Mouse (Mus musculus): ENCODE data around the gene Unc13d. TPM values are rescaled to one million over a fixed set of nuclear protein-coding genes. Genes with fewer than 3 reads are reported as not detected.

Gene Unc13d
- polyA plus RNA-seq, 1 experiment from 2014 or later = 2.3 TPM

DNA sequence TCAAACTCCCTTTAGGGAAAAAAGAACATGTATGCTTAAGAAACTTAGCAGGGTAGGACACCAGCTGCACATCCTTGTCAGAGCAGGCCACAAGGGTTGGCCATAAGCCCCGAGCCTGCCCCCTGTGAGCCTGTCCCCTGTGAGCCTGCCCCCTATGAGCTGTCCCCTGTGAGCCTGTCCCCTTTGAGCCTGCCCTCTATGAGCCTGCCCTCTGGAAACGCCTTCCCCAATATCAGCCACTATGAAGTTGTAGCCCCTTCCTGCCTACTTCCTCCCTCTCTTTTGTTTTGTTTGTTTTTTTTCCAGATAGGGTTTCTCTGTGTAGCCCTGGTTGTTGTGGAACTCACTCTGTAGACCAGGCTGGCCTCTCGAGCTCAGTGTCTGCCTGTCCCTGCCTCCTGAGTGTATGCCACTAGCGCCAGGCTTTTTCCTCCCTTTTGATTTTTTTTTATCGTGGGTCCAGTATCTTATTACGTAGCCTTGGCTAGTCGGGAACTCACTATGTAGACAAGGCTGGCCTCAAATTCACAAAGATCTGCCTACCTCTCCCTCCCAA lies 3.2 kb downstream of the Unc13d start:
- TF ChIP-seq EP300 (optimal IDR thresholded peaks at IDR 0.05) (no peak), CTCF (IDR thresholded peaks at IDR 0.05; ENCODE audit: low read depth) (no peak)
- ATAC-seq (ENCODE audit: low FRiP score, low TSS enrichment) = no peak
- DNase-seq (ENCODE audit: low spot score) = no peak
- Histone ChIP-seq H3K27ac (replicated peaks) (no peak overlapping the region), H3K9ac (ENCODE audit: low read length) (no peak overlapping the region), H3K36me3 (ENCODE audit: control insufficient read depth, insufficient read depth, low read length) (peaks cover 9% of the 10 kb centered on the region), H3K27me3 (ENCODE audit: control insufficient read depth, insufficient read depth, low read length) (no peaks in the 10 kb centered on the region), H3K4me2 (replicated peaks; ENCODE audit: low read depth) (no peak overlapping the region), H3K9me3 (ENCODE audit: control insufficient read depth, low read length) (no peaks in the 10 kb centered on the region), H3K4me1 (replicated peaks; ENCODE audit: control insufficient read depth, insufficient read depth) (0 out of 2 replicates have a peak, but pooled peaks cover 3% of the 10 kb centered on the region), H3K4me3 (ENCODE audit: low read depth, low read length) (no peak overlapping the region)
- 60% methylated on average over 7 of the region's 7 CpGs for WGBS

GRCm38 (mm10) chr11:116072608-116073007 lies 5.2 kb downstream of the Unc13d start:
- no peak for TF ChIP-seq CTCF (IDR thresholded peaks at IDR 0.05; ENCODE audit: low read depth)
- TF ChIP-seq EP300 (optimal IDR thresholded peaks at IDR 0.05) = no peak
- ATAC-seq (ENCODE audit: low FRiP score, low TSS enrichment) (no peak), DNase-seq (ENCODE audit: low spot score) (no peak)
- Histone ChIP-seq H3K9ac (ENCODE audit: low read length) (no peak overlapping the region), H3K4me3 (ENCODE audit: low read depth, low read length) (no peak overlapping the region), H3K4me2 (replicated peaks; ENCODE audit: low read depth) (no peak overlapping the region), H3K9me3 (ENCODE audit: control insufficient read depth, low read length) (no peaks in the 10 kb centered on the region), H3K27ac (replicated peaks) (no peak overlapping the region), H3K27me3 (ENCODE audit: control insufficient read depth, insufficient read depth, low read length) (no peaks in the 10 kb centered on the region), H3K36me3 (ENCODE audit: control insufficient read depth, insufficient read depth, low read length) (no peaks in the 10 kb centered on the region), H3K4me1 (replicated peaks; ENCODE audit: control insufficient read depth, insufficient read depth) (no peaks in the 10 kb centered on the region)
- 77% methylated on average over 3 of the region's 3 CpGs for WGBS

GRCm38 (mm10) chr11:116071510-116071909 lies 6.3 kb downstream of the Unc13d start:
- Histone ChIP-seq H3K9ac (ENCODE audit: low read length) (no peak overlapping the region), H3K27ac (replicated peaks) (no peak overlapping the region), H3K4me2 (replicated peaks; ENCODE audit: low read depth) (no peak overlapping the region), H3K36me3 (ENCODE audit: control insufficient read depth, insufficient read depth, low read length) (no peaks in the 10 kb centered on the region), H3K4me3 (ENCODE audit: low read depth, low read length) (no peak overlapping the region), H3K9me3 (ENCODE audit: control insufficient read depth, low read length) (no peaks in the 10 kb centered on the region), H3K4me1 (replicated peaks; ENCODE audit: control insufficient read depth, insufficient read depth) (no peaks in the 10 kb centered on the region), H3K27me3 (ENCODE audit: control insufficient read depth, insufficient read depth, low read length) (no peaks in the 10 kb centered on the region)
- DNase-seq (ENCODE audit: low spot score) = no peak
- peak; percentile 55 for TF ChIP-seq CTCF (IDR thresholded peaks at IDR 0.05; ENCODE audit: low read depth)
- TF ChIP-seq EP300 (optimal IDR thresholded peaks at IDR 0.05) = no peak
- no peak for ATAC-seq (ENCODE audit: low FRiP score, low TSS enrichment)
- 55% methylated on average over 5 of the region's 5 CpGs for WGBS

DNA sequence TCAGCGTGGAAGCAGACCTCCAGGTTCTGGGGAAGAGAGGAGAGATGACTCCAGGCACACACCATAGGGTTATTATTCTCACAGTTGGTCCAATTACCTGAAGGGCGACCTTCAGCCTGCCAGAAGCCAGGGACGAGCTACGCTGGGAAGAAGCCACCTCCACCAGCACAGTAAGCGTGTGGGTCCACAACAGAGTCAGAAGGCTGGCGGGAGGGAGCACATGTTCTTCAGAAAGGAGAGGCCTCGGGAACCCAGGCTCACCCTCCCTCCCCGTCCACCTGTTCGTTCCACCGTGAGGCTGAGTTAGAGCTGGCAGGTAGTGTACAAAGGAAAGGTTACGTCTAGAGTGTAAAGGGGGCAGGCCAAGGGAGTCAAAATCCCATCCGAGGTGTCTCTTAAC lies 12.4 kb downstream of the Unc13d start:
- Histone ChIP-seq H3K27ac (replicated peaks) (no peak overlapping the region), H3K9ac (ENCODE audit: low read length) (no peak overlapping the region), H3K4me2 (replicated peaks; ENCODE audit: low read depth) (no peak overlapping the region), H3K4me1 (replicated peaks; ENCODE audit: control insufficient read depth, insufficient read depth) (no peaks in the 10 kb centered on the region), H3K27me3 (ENCODE audit: control insufficient read depth, insufficient read depth, low read length) (no peaks in the 10 kb centered on the region), H3K36me3 (ENCODE audit: control insufficient read depth, insufficient read depth, low read length) (peaks cover 3% of the 10 kb centered on the region; the same call in 1 of the 2 replicates), H3K9me3 (ENCODE audit: control insufficient read depth, low read length) (no peaks in the 10 kb centered on the region), H3K4me3 (ENCODE audit: low read depth, low read length) (no peak overlapping the region)
- ATAC-seq (ENCODE audit: low FRiP score, low TSS enrichment) (no peak), DNase-seq (ENCODE audit: low spot score) (no peak)
- TF ChIP-seq EP300 (optimal IDR thresholded peaks at IDR 0.05) (no peak), CTCF (IDR thresholded peaks at IDR 0.05; ENCODE audit: low read depth) (no peak)
- 79% methylated on average over 12 of the region's 12 CpGs for WGBS

DNA sequence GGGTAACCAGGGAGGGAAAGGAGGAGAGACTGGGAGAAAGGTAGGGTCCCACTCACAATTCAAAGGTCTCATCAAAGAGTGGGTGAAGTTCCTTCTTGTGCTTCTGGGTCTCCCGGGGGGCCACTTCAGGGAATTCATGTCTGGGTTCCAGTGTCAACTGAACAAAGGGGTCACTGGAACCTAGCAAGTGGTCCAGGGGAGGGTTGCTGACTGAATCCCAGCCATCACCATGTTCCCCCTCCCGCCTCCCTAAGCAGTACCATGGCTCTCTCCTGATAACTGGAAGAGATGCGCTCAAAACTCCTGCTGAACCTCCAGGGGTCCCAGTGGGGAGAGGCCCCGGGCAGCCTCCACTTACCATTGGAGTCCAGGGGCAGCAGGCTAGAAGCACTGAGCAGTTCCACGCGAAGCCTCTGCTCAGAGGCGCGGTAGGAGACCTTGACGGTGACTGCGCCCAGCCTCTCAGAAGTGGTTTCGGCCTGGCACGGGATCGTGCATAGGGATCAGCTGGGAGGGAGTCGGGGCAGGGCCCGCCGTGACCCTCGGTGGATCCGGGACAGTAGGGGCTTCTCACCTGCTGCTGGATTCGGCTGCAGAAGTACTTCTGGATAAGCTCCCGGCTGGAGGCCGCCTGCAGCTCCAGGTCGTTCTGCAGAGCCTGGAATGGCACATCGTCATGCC lies 13.4 kb downstream of the Unc13d start:
- Histone ChIP-seq H3K27me3 (ENCODE audit: control insufficient read depth, insufficient read depth, low read length) (no peaks in the 10 kb centered on the region), H3K9ac (ENCODE audit: low read length) (no peak overlapping the region), H3K27ac (replicated peaks) (no peak overlapping the region), H3K4me3 (ENCODE audit: low read depth, low read length) (no peak overlapping the region), H3K4me2 (replicated peaks; ENCODE audit: low read depth) (no peak overlapping the region), H3K36me3 (ENCODE audit: control insufficient read depth, insufficient read depth, low read length) (peaks cover 7% of the 10 kb centered on the region), H3K9me3 (ENCODE audit: control insufficient read depth, low read length) (no peaks in the 10 kb centered on the region), H3K4me1 (replicated peaks; ENCODE audit: control insufficient read depth, insufficient read depth) (no peaks in the 10 kb centered on the region)
- ATAC-seq (ENCODE audit: low FRiP score, low TSS enrichment) (no peak), DNase-seq (ENCODE audit: low spot score) (no peak)
- WGBS = 72% methylated on average over 23 of the region's 23 CpGs
- TF ChIP-seq CTCF (IDR thresholded peaks at IDR 0.05; ENCODE audit: low read depth) (no peak), EP300 (optimal IDR thresholded peaks at IDR 0.05) (no peak)

DNA sequence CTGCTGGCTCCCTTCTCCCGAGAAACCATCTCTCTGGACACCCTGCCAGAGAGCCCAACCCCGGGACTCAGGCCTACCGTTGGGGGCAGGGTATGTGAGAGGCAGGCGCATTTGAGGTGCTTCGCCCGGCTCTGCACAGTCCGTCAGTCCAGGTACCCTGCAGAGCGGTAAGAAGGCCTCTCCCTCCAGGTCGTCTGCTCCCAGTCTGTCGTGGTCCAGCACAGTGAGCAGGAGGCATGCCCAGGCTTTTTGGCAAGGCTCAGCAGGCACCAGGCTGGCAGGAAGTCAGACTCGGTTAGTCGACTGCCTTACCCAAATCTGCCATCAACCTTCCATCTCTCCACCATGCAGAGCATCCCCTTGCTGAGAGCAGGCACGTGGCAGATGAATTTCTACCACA lies 14.2 kb downstream of the Unc13d start:
- no peaks in the 10 kb centered on the region for H3K27me3 ChIP-seq (ENCODE audit: control insufficient read depth, insufficient read depth, low read length)
- H3K27ac ChIP-seq (replicated peaks) = no peak overlapping the region
- H3K36me3 ChIP-seq (ENCODE audit: control insufficient read depth, insufficient read depth, low read length) = peaks cover 14% of the 10 kb centered on the region
- no peaks in the 10 kb centered on the region for H3K9me3 ChIP-seq (ENCODE audit: control insufficient read depth, low read length)
- no peak for ATAC-seq (ENCODE audit: low FRiP score, low TSS enrichment)
- TF ChIP-seq CTCF (IDR thresholded peaks at IDR 0.05; ENCODE audit: low read depth) (no peak), EP300 (optimal IDR thresholded peaks at IDR 0.05) (no peak)
- no peak for DNase-seq (ENCODE audit: low spot score)
- no peak overlapping the region for H3K4me2 ChIP-seq (replicated peaks; ENCODE audit: low read depth)
- H3K4me1 ChIP-seq (replicated peaks; ENCODE audit: control insufficient read depth, insufficient read depth) = no peaks in the 10 kb centered on the region
- H3K4me3 ChIP-seq (ENCODE audit: low read depth, low read length) = no peak overlapping the region
- H3K9ac ChIP-seq (ENCODE audit: low read length) = no peak overlapping the region
- WGBS = 63% methylated on average over 13 of the region's 13 CpGs

All from stomach, postnatal 0 days (tissue).